Mouse (Mus musculus): Measurements from ENCODE around the gene Tsfm. TPM values are rescaled to one million over a fixed set of nuclear protein-coding genes. Genes with fewer than 3 reads are reported as not detected.

Gene Tsfm
- total RNA-seq, 2 experiments from 2014 or later = 5.8 to 5.9 TPM

- no peak for ATAC-seq (replicated peaks; ENCODE audit: low FRiP score, poor library complexity, severe bottlenecking)
Measured at GRCm38 (mm10) chr10:127043187-127043586, 12.5 kb upstream of the Tsfm start.

- ATAC-seq (replicated peaks; ENCODE audit: low FRiP score, poor library complexity, severe bottlenecking) = no peak
Measured at GRCm38 (mm10) chr10:127042468-127043115, 12.0 kb upstream of the Tsfm start.

GRCm38 (mm10) chr10:127041774-127042338 lies 11.2 kb upstream of the Tsfm start:
- ATAC-seq (replicated peaks; ENCODE audit: low FRiP score, poor library complexity, severe bottlenecking) = peak; percentile 59

GRCm38 (mm10) chr10:127041274-127041766 lies 10.7 kb upstream of the Tsfm start, which contains the start of the genes Mettl1 and Eef1akmt3:
Gene Mettl1 (plus strand): TSS chr10:127041414.
Gene Eef1akmt3 (minus strand): TSS chr10:127041513.
- peak; percentile 36 for ATAC-seq (replicated peaks; ENCODE audit: low FRiP score, poor library complexity, severe bottlenecking)

GRCm38 (mm10) chr10:127040569-127041214 lies 10.1 kb upstream of the Tsfm start:
- ATAC-seq (replicated peaks; ENCODE audit: low FRiP score, poor library complexity, severe bottlenecking) = no peak

- no peak for ATAC-seq (replicated peaks; ENCODE audit: low FRiP score, poor library complexity, severe bottlenecking)
Measured at GRCm38 (mm10) chr10:127037641-127038040, 7.0 kb upstream of the Tsfm start.

GRCm38 (mm10) chr10:127036273-127036672 lies 5.6 kb upstream of the Tsfm start:
- ATAC-seq (replicated peaks; ENCODE audit: low FRiP score, poor library complexity, severe bottlenecking) = no peak

GRCm38 (mm10) chr10:127033301-127033741 lies 2.7 kb upstream of the Tsfm start:
- no peak for ATAC-seq (replicated peaks; ENCODE audit: low FRiP score, poor library complexity, severe bottlenecking)

GRCm38 (mm10) chr10:127018422-127018821 lies 12.2 kb downstream of the Tsfm start:
- no peak for ATAC-seq (replicated peaks; ENCODE audit: low FRiP score, poor library complexity, severe bottlenecking)

- ATAC-seq (replicated peaks; ENCODE audit: low FRiP score, poor library complexity, severe bottlenecking) = no peak
Measured at GRCm38 (mm10) chr10:127017071-127017470, 13.6 kb downstream of the Tsfm start.

- no peak for ATAC-seq (replicated peaks; ENCODE audit: low FRiP score, poor library complexity, severe bottlenecking)
Measured at GRCm38 (mm10) chr10:127016488-127016887, 14.2 kb downstream of the Tsfm start.

- ATAC-seq (replicated peaks; ENCODE audit: low FRiP score, poor library complexity, severe bottlenecking) = no peak
Measured at GRCm38 (mm10) chr10:127003806-127004205, 26.8 kb downstream of the Tsfm start.

- no peak for ATAC-seq (replicated peaks; ENCODE audit: low FRiP score, poor library complexity, severe bottlenecking)
Measured at GRCm38 (mm10) chr10:127003334-127003733, 27.3 kb downstream of the Tsfm start.

- no peak for ATAC-seq (replicated peaks; ENCODE audit: low FRiP score, poor library complexity, severe bottlenecking)
Measured at GRCm38 (mm10) chr10:127002765-127003164, 27.9 kb downstream of the Tsfm start.

- no peak for ATAC-seq (replicated peaks; ENCODE audit: low FRiP score, poor library complexity, severe bottlenecking)
Measured at GRCm38 (mm10) chr10:127002056-127002455, 28.6 kb downstream of the Tsfm start.

GRCm38 (mm10) chr10:127001297-127001696 lies 29.3 kb downstream of the Tsfm start:
- ATAC-seq (replicated peaks; ENCODE audit: low FRiP score, poor library complexity, severe bottlenecking) = no peak

- ATAC-seq (replicated peaks; ENCODE audit: low FRiP score, poor library complexity, severe bottlenecking) = no peak
Measured at GRCm38 (mm10) chr10:127000529-127000928, 30.1 kb downstream of the Tsfm start, which contains the start of gene Avil. Gene Avil (plus strand): TSS chr10:127000709.

GRCm38 (mm10) chr10:126997340-126998113 lies 33.1 kb downstream of the Tsfm start:
- no peak for ATAC-seq (replicated peaks; ENCODE audit: low FRiP score, poor library complexity, severe bottlenecking)

- no peak for ATAC-seq (replicated peaks; ENCODE audit: low FRiP score, poor library complexity, severe bottlenecking)
Measured at GRCm38 (mm10) chr10:126993621-126994020, 37.0 kb downstream of the Tsfm start.

GRCm38 (mm10) chr10:126991676-126992075 lies 39.0 kb downstream of the Tsfm start:
- no peak for ATAC-seq (replicated peaks; ENCODE audit: low FRiP score, poor library complexity, severe bottlenecking)
